Mouse (Mus musculus): ENCODE data around the gene Gas2l3.
A peak's percentile ranks its signal among the peaks of the same experiment; 100 is the strongest.

The Gas2l3 gene

DNA sequence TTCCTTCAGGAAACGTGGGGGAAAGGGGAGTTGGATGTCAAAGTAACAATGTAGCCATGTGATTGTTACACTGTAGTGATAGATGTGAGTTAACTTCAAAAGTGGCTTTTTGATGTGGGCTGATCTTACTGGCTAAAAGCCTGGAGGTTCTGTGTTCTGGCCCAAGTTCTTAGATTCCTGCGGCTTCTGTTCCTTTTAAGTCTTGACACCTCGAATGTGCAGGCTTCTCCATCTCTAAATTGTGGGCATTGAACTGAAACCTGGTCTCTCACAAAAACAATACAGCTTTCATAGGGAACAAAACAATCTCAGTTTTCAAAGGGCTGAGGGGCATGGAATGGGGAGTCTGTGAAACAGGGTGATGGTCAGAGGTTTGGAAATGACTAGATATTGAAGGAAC lies 614 bp upstream of the Gas2l3 start:
- DNase-seq (ENCODE audit: low read depth, low spot score): no peak

- no peak for DNase-seq (ENCODE audit: low read depth, low spot score)
Measured at GRCm38 (mm10) chr10:89443115-89443622, 598 bp downstream of the Gas2l3 start.

DNA sequence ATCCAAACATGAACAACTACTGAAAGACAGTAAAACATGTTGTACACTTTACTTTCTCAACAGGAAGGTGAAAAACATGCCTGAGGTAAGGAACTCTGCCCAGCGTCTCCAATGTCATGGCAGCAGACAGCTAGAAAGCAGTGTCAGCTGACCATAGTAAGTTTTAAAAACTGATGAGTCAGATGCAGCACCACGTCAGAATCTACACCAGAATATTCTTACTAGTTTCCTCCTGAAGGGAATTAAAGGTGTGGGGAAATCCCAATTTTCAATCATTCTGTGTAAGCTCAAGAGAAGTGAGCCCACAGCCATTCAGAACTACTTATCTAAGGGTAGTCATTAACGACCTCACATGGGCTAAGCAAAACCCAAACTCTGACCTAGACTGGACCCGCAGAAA lies 1.1 kb downstream of the Gas2l3 start:
- DNase-seq (ENCODE audit: low read depth, low spot score): peak; percentile 62

DNA sequence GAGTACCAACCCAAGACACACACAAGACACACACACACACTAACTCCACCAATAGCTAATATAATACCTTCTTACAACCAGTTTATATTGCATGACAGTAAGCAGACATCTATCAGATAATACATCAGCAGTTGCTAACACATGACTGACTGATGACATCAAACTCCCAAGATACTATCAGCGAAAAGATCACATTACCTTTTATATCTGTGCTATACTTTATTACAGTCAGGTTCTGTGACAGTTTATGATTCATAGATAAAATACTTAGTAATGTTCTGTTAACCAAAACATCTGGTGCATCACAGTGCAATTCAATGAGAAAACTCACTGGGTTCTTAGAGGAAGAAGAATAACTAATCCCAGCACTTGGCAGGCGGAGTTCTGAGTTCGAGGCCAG lies 1.8 kb downstream of the Gas2l3 start:
- DNase-seq (ENCODE audit: low read depth, low spot score): peak; percentile 67

- peak; percentile 20 for DNase-seq (ENCODE audit: low read depth, low spot score)
Measured at GRCm38 (mm10) chr10:89439380-89439779, 4.4 kb downstream of the Gas2l3 start.

DNA sequence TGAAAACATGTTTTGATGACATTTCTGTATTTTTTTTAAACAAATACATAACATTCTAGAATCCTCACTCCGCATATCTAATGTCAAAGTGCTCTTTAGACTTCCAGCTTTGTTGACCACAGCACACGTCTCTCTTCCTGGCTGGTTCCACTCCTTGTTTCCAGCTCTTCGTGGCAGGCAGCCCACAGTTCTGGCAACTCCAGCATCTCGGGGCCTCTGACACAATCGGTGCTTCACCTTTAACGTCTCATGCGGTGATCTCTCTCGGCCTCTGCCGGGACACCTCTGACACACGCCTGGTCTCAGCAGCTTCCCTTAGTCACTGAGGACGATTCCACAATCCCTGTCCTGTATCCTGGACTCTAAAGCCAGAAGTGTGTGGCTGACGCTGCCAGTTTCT lies 5.8 kb downstream of the Gas2l3 start:
- no peak for DNase-seq (ENCODE audit: low read depth, low spot score)

DNA sequence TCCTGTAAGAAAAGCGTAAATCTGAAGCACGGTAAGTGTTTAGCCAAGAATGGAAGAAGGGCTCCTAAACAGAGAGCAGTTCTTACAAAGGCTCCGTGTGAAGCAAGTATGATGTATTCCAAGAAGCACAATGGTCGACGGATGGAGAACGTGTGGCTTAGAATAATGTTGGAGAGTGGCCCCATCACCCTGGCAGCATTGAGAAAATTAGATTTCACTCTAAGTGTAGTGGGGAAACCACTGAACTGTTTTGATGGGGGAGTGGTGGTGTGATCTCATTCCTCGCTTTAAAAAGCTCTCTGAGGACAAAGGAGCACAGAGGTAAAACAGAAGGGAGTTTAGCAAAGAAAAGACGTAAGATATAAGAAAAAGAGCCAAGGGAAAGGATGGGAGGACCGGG lies 6.3 kb downstream of the Gas2l3 start:
- DNase-seq (ENCODE audit: low read depth, low spot score): no peak

GRCm38 (mm10) chr10:89435920-89436319 lies 7.8 kb downstream of the Gas2l3 start:
- no peak for DNase-seq (ENCODE audit: low read depth, low spot score)

DNA sequence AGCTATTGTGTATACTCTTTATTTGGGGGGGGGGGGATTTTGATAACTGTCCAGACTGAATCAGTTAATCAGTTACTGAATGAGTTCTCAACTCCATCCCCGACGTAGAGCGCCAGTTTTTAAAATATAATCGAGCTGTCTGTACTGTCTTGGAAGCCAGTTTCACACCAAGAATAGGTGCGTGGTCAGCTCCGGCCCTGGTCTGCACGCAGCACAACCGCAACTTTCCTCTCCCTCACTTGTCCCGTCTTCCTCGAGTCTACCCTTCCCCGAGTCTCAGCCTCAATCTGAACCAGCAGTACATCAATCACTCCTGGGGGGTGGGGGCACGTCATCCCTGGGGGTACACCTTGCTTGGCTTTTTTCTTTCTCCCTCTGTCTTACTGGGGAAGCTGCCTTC lies 8.4 kb downstream of the Gas2l3 start:
- DNase-seq (ENCODE audit: low read depth, low spot score): no peak

DNA sequence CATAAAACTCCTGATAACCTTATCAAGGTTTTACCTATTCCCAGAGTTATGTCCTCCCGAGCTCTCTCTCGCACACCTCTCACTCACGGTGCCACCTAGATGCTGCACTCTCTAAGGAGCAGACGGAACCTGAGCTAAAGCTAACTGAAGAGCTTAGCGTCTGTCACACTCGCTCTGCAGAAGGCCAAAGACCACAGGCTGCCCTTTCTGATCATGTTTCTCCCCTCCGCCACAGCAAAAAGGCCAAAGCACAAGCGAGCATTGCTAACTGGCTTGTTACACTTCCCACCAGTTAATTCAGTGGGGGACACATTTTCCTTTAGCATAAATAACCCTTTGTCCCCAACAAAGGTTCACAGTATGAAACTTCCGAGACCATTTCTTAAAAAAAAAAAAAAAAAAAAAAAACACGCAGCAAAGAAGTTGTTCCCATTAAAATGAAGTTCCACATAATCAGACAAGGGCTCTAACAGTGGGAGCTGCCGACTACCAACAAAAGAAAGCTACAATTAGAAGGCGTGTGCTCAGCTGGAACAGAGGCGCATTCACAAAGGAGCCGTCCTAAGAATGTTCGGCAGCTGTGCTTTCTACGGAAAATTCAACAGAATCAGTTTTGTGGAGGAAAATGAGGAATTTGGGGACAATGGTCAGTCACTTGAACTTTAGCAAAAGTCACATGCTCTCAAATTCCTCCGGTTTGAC lies 9.1 kb downstream of the Gas2l3 start:
- DNase-seq (ENCODE audit: low read depth, low spot score): no peak

DNA sequence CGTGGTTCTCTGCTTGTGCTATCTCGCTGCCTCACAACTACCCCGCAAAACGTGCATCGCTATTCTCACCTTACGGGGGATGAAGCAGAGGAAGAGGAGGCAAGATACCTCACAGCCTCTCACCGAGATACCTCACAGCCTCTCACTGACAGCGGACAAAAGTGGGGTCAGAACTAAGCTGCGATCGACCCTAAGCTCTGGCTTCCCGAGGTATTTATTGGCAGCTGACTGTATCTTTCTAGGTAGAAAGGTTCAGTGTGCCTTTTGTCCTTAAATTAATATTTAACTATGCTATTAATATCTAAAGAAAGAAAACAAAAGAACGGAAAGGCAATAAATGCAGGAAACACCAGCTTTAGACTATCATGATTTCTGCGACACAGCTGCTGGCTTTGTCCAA lies 11.0 kb downstream of the Gas2l3 start:
- no peak for DNase-seq (ENCODE audit: low read depth, low spot score)

DNA sequence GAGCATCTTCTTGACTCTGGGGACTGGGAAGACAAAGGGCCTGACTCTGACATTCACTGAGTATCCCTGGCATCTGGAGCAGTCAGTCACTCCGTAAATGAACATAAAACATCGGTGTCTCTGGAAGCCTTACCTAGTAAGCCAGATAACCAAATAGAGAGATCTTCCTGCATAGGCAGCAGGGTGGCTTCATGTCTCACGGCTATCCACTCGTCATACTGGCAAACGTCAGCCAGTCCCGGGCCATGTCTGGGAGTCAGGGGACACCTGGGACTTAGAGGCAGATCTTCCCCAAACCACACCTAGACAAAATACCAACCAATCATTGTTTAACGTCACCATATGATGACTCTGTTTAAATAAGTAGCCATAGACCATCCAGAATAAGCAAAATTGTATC lies 13.0 kb downstream of the Gas2l3 start:
- no peak for DNase-seq (ENCODE audit: low read depth, low spot score)

- no peak for DNase-seq (ENCODE audit: low read depth, low spot score)
Measured at GRCm38 (mm10) chr10:89424800-89425393, 18.9 kb downstream of the Gas2l3 start.

DNA sequence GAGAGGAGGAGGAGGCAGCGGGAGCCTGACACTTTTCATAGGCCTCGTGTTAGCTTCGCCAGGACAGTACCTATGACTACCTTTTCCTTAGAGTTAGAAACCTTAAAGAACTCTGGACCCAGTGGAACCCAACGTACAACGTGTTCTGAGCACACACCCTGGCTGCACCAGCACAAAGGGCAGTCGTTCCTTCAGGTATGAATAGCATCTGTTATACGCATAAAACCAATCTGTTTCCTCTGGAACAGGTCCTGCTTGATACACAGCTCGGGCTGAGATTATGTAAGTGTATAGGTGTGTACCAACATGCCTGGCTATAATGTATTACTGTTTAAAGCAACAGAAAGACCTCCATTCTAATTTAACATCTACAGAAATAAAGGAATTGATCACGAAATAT lies 19.6 kb downstream of the Gas2l3 start:
- no peak for DNase-seq (ENCODE audit: low read depth, low spot score)

DNA sequence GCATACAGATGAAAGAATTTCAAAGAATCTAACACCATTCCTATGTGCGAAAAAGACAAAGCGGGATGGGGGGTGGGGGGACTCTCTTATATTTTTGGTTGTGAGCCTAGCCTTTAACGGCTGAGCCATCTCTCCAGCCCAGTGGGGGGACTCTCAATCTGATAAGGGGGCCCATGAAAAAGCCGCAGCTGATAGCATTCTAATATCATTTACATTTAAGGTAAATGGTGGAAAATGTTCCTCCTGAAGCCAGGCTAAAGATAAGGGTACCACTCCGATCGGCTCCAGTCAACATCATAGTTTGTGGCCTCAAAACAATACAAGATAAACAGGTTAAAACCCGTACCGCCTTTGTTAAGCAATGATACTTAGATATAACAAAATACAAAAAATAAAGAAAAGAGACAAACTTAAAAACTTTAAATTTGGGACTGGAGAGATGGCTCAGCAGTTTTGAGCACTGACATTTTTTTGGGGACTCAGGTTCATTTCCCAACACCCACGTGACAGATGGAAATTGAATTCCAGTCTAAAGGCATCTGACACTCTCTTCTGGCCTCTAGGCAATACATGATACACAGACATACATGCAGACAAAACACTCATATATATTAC lies 20.5 kb downstream of the Gas2l3 start:
- no peak for DNase-seq (ENCODE audit: low read depth, low spot score)

DNA sequence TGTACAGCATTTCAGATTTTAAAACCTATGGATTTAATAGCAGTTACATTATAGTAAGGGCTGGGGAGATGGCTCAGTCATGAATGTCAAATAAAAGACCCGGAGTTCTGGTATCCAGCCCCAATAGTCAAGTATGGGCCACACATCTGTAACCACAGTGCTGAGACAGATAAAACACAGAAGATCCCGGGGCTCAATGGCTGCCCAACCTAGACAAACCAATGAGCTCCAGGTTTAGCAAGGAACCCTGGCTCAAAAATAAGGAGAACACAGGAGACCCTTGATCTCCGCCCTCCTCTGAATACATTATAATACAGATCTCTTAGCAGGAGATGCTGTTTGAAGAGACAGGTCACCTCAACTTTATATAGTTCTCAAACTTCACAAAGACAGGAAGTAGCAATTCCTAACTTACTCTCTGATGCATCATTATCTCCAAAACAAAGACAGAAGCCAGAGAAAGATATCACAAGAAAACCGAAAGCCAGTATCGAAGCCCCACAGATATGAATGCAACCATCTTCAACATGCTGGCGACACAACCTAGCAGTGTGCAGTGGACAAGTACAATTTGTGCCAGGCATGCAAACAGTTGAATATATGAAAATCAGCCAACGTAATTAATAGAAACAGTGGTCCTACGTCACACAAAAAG lies 21.1 kb downstream of the Gas2l3 start:
- no peak for DNase-seq (ENCODE audit: low read depth, low spot score)

GRCm38 (mm10) chr10:89417966-89418365 lies 25.8 kb downstream of the Gas2l3 start:
- no peak for DNase-seq (ENCODE audit: low read depth, low spot score)

- DNase-seq (ENCODE audit: low read depth, low spot score): no peak
Measured at GRCm38 (mm10) chr10:89415478-89415877, 28.3 kb downstream of the Gas2l3 start.

- no peak for DNase-seq (ENCODE audit: low read depth, low spot score)
Measured at GRCm38 (mm10) chr10:89407551-89407950, 36.2 kb downstream of the Gas2l3 start.

- no peak for DNase-seq (ENCODE audit: low read depth, low spot score)
Measured at GRCm38 (mm10) chr10:89406733-89407484, 36.9 kb downstream of the Gas2l3 start.

DNA sequence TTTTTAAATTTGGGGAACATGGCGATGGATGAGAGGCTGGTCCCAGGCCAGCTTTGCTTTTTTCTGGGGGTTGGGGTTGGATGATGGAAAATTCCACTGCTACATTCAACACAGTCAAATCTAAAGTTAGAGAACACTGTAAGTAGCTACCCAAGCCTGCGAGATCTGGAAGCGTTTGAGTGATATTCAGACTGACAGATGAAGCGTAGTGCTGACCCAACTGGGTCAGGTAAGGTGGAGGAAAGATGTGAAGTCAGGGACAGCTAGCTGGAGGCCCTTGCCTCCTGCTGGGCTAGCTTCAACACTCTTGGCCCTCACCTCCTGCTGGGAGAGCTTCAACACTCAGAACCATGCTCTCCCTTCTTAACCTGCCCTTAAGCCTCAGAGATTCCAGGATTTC lies 38.8 kb downstream of the Gas2l3 start:
- no peak for DNase-seq (ENCODE audit: low read depth, low spot score)
